Mouse (Mus musculus): ENCODE measurements around the gene Nup54. TPM values are rescaled to one million over a fixed set of nuclear protein-coding genes. Genes with fewer than 3 reads are reported as not detected.

Nup54 gene
- polyA plus RNA-seq, 1 experiment, result 13.4 TPM

- no peaks in the 10 kb centered on the region for H3K79me2 ChIP-seq (ENCODE audit: control insufficient read depth, insufficient read depth)
- no peaks in the 10 kb centered on the region for H3K79me3 ChIP-seq (ENCODE audit: low read depth)
- TF ChIP-seq MYOD1 (IDR thresholded peaks at IDR 0.05; ENCODE audit: control insufficient read depth, insufficient read length, low read depth) (no peak), CTCF (IDR thresholded peaks at IDR 0.05; ENCODE audit: control insufficient read depth, insufficient read depth, insufficient read length) (no peak), MYOG (IDR thresholded peaks at IDR 0.05; ENCODE audit: control insufficient read depth, extremely low read depth, insufficient read length) (no peak), MAX (IDR thresholded peaks at IDR 0.05) (no peak), FOSL1 (IDR thresholded peaks at IDR 0.05; ENCODE audit: insufficient read depth, low read length, poor library complexity, severe bottlenecking) (no peak)
- no peak overlapping the region for H3ac ChIP-seq (ENCODE audit: control insufficient read depth, insufficient read length, low read depth)
- peaks cover 21% of the 10 kb centered on the region for H3K36me3 ChIP-seq (ENCODE audit: control insufficient read depth, insufficient read depth)
- no peaks in the 10 kb centered on the region for H3K27me3 ChIP-seq (ENCODE audit: control insufficient read depth, insufficient read depth, insufficient read length)
- H3K4me3 ChIP-seq (ENCODE audit: insufficient read depth, poor library complexity, severe bottlenecking), result no peak overlapping the region
Observed at GRCm38 (mm10) chr5:92413271-92413981, 21.6 kb downstream of the Nup54 start.

- Histone ChIP-seq H3K79me2 (ENCODE audit: control insufficient read depth, insufficient read depth) (no peaks in the 10 kb centered on the region), H3ac (ENCODE audit: control insufficient read depth, insufficient read length, low read depth) (no peak overlapping the region), H3K79me3 (ENCODE audit: low read depth) (no peaks in the 10 kb centered on the region), H3K36me3 (ENCODE audit: control insufficient read depth, insufficient read depth) (peaks cover 5% of the 10 kb centered on the region), H3K4me3 (ENCODE audit: insufficient read depth, poor library complexity, severe bottlenecking) (no peak overlapping the region), H3K27me3 (ENCODE audit: control insufficient read depth, insufficient read depth, insufficient read length) (no peaks in the 10 kb centered on the region)
- TF ChIP-seq FOSL1 (IDR thresholded peaks at IDR 0.05; ENCODE audit: insufficient read depth, low read length, poor library complexity, severe bottlenecking), result no peak
- no peak for TF ChIP-seq MAX (IDR thresholded peaks at IDR 0.05)
- TF ChIP-seq USF1 (IDR thresholded peaks at IDR 0.05; ENCODE audit: low read depth), result no peak
Observed at GRCm38 (mm10) chr5:92411461-92412140, 23.4 kb downstream of the Nup54 start.

GRCm38 (mm10) chr5:92410486-92410885 lies 24.5 kb downstream of the Nup54 start:
- Histone ChIP-seq H3K36me3 (ENCODE audit: control insufficient read depth, insufficient read depth) (no peaks in the 10 kb centered on the region), H3K79me2 (ENCODE audit: control insufficient read depth, insufficient read depth) (no peaks in the 10 kb centered on the region), H3K27me3 (ENCODE audit: control insufficient read depth, insufficient read depth, insufficient read length) (no peaks in the 10 kb centered on the region), H3K79me3 (ENCODE audit: low read depth) (no peaks in the 10 kb centered on the region), H3K4me3 (ENCODE audit: insufficient read depth, poor library complexity, severe bottlenecking) (no peak overlapping the region), H3ac (ENCODE audit: control insufficient read depth, insufficient read length, low read depth) (no peak overlapping the region)
- TF ChIP-seq FOSL1 (IDR thresholded peaks at IDR 0.05; ENCODE audit: insufficient read depth, low read length, poor library complexity, severe bottlenecking), result no peak
- TF ChIP-seq MYOG (IDR thresholded peaks at IDR 0.05; ENCODE audit: control insufficient read depth, extremely low read depth, insufficient read length), result no peak
- TF ChIP-seq CTCF (IDR thresholded peaks at IDR 0.05; ENCODE audit: control insufficient read depth, insufficient read depth, insufficient read length), result no peak
- TF ChIP-seq CEBPB (IDR thresholded peaks at IDR 0.05; ENCODE audit: low read depth), result no peak
- TF ChIP-seq MYOD1 (IDR thresholded peaks at IDR 0.05; ENCODE audit: control insufficient read depth, insufficient read length, low read depth), result no peak
- no peak for TF ChIP-seq USF1 (IDR thresholded peaks at IDR 0.05; ENCODE audit: low read depth)
- TF ChIP-seq MAX (IDR thresholded peaks at IDR 0.05), result no peak

- TF ChIP-seq MYOD1 (IDR thresholded peaks at IDR 0.05; ENCODE audit: control insufficient read depth, insufficient read length, low read depth) (no peak), CTCF (IDR thresholded peaks at IDR 0.05; ENCODE audit: control insufficient read depth, insufficient read depth, insufficient read length) (no peak), MYOG (IDR thresholded peaks at IDR 0.05; ENCODE audit: control insufficient read depth, extremely low read depth, insufficient read length) (no peak), MAX (IDR thresholded peaks at IDR 0.05) (no peak), FOSL1 (IDR thresholded peaks at IDR 0.05; ENCODE audit: insufficient read depth, low read length, poor library complexity, severe bottlenecking) (no peak)
- H3ac ChIP-seq (ENCODE audit: control insufficient read depth, insufficient read length, low read depth), result no peak overlapping the region
- no peaks in the 10 kb centered on the region for H3K36me3 ChIP-seq (ENCODE audit: control insufficient read depth, insufficient read depth)
- H3K79me3 ChIP-seq (ENCODE audit: low read depth), result no peaks in the 10 kb centered on the region
- no peaks in the 10 kb centered on the region for H3K79me2 ChIP-seq (ENCODE audit: control insufficient read depth, insufficient read depth)
- no peak overlapping the region for H3K4me3 ChIP-seq (ENCODE audit: insufficient read depth, poor library complexity, severe bottlenecking)
- no peaks in the 10 kb centered on the region for H3K27me3 ChIP-seq (ENCODE audit: control insufficient read depth, insufficient read depth, insufficient read length)
Observed at GRCm38 (mm10) chr5:92409361-92410155, 25.5 kb downstream of the Nup54 start.

GRCm38 (mm10) chr5:92404400-92404678 lies 30.7 kb downstream of the Nup54 start:
- H3K27me3 ChIP-seq (ENCODE audit: control insufficient read depth, insufficient read depth, insufficient read length), result no peaks in the 10 kb centered on the region
- no peaks in the 10 kb centered on the region for H3K36me3 ChIP-seq (ENCODE audit: control insufficient read depth, insufficient read depth)
- TF ChIP-seq FOSL1 (IDR thresholded peaks at IDR 0.05; ENCODE audit: insufficient read depth, low read length, poor library complexity, severe bottlenecking), result no peak
- TF ChIP-seq CEBPB (IDR thresholded peaks at IDR 0.05; ENCODE audit: low read depth), result no peak
- no peak for TF ChIP-seq USF1 (IDR thresholded peaks at IDR 0.05; ENCODE audit: low read depth)
- no peak for TF ChIP-seq MYOD1 (IDR thresholded peaks at IDR 0.05; ENCODE audit: control insufficient read depth, insufficient read length, low read depth)
- no peak for TF ChIP-seq MAX (IDR thresholded peaks at IDR 0.05)
- no peak for TF ChIP-seq MYOG (IDR thresholded peaks at IDR 0.05; ENCODE audit: control insufficient read depth, extremely low read depth, insufficient read length)
- no peak for TF ChIP-seq CTCF (IDR thresholded peaks at IDR 0.05; ENCODE audit: control insufficient read depth, insufficient read depth, insufficient read length)
- no peaks in the 10 kb centered on the region for H3K79me3 ChIP-seq (ENCODE audit: low read depth)
- no peaks in the 10 kb centered on the region for H3K79me2 ChIP-seq (ENCODE audit: control insufficient read depth, insufficient read depth)
- no peak overlapping the region for H3K4me3 ChIP-seq (ENCODE audit: insufficient read depth, poor library complexity, severe bottlenecking)
- H3ac ChIP-seq (ENCODE audit: control insufficient read depth, insufficient read length, low read depth), result no peak overlapping the region
